Mouse (Mus musculus) liver, embryonic 16.5 days (tissue): ENCODE measurements at regions not wholly inside any gene's neighbourhood (a gene's known extent, or its start where the extent isn't known, plus 50 kb on each side); places are given as distances from the start of the nearest gene placed in this dataset.

Experiments
- ATAC-seq: fragments of 200-750 bp; cut with Nextera tagmentation; 2 replicates; pipeline ENCODE4 v1.8.0; 2017; ENCODE audit warnings: low read depth, mild to moderate bottlenecking, moderate number of reproducible peaks, moderate library complexity
- H3K27ac ChIP-seq: fragments of 300-500 bp; sonication (generic); 2 replicates; pipeline ENCODE4 v1.5.1; 2014; ENCODE audit warnings: mild to moderate bottlenecking, low read length
- H3K27me3 ChIP-seq: fragments of 300-500 bp; sonication (generic); 2 replicates; pipeline ENCODE4 v1.6.1; 2014; ENCODE audit warnings: low read depth, low read length, mixed read lengths; ENCODE audit not compliant: control insufficient read depth, insufficient read depth
- H3K36me3 ChIP-seq: fragments of 300-500 bp; sonication (generic); 2 replicates; pipeline ENCODE4 v1.6.1; 2014; ENCODE audit warnings: mild to moderate bottlenecking; ENCODE audit not compliant: control insufficient read depth, insufficient read depth
- H3K4me1 ChIP-seq: fragments of 300-500 bp; sonication (generic); 2 replicates; pipeline ENCODE4 v1.6.1; 2014; ENCODE audit warnings: low read depth, low read length, mixed read lengths; ENCODE audit not compliant: control insufficient read depth
- H3K4me2 ChIP-seq: fragments of 300-500 bp; sonication (generic); 2 replicates; pipeline ENCODE4 v1.6.1; 2014; ENCODE audit warnings: low read depth, low read length, mixed read lengths
- H3K4me3 ChIP-seq: fragments of 300-500 bp; sonication (generic); 2 replicates; pipeline ENCODE4 v1.5.1; 2014; ENCODE audit warnings: low read depth, mild to moderate bottlenecking, low read length
- H3K9ac ChIP-seq: fragments of 300-500 bp; sonication (generic); 2 replicates; pipeline ENCODE4 v1.6.1; 2014; ENCODE audit warnings: low read depth, low read length
- H3K9me3 ChIP-seq: fragments of 300-500 bp; sonication (generic); replicated peaks from 2 replicates; pipeline ENCODE4 v1.6.1; 2016; ENCODE audit warnings: low read length; ENCODE audit not compliant: control insufficient read depth
- WGBS: fragments of 180-500 bp; shearing (Covaris S2); extraction: QIAGEN DNeasy Blood & Tissue Kit; methylation state at CpG from one replicate; pipeline ENCODE4 v1.1.7; 2014; ENCODE audit not compliant: insufficient replicate concordance; 5-methylcytosine and 5-hydroxymethylcytosine counted together

GRCm38 (mm10) chr6:93190986-93191385, 247.7 kb upstream of the Adamts9 start:
- Histone ChIP-seq H3K4me3 (no peak overlapping the region), H3K27me3 (no peaks in the 10 kb centered on the region), H3K4me1 (no peaks in the 10 kb centered on the region), H3K36me3 (no peaks in the 10 kb centered on the region), H3K27ac (no peak overlapping the region), H3K9me3 (no peaks in the 10 kb centered on the region), H3K4me2 (no peak overlapping the region), H3K9ac (no peak overlapping the region)
- 66% methylated on average over 2 of the region's 2 CpGs for WGBS
- no peak for ATAC-seq

DNA sequence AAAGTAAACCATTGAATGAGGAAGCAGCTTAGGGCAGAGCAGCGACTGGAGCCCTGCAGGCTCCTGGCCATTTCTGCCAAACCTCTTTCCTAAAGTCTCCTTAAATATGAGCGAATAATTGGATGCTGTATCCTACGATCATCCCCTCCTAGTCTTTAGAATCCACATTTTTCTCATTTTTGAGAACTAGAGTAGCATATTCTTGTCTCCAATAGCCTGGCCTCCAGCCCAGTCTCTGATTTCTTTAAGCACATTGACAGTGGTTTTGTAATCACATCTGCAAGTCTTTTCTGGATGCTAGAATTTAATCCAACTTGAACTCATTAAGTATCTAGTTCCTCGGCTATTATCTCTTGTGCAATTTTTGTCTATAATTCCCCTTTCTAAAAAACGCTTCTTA, 225.2 kb upstream of the Adamts9 start:
- H3K4me2 ChIP-seq = no peak overlapping the region
- no peak overlapping the region for H3K4me3 ChIP-seq
- H3K27me3 ChIP-seq = no peaks in the 10 kb centered on the region
- WGBS = 44% methylated on average over 5 of the region's 5 CpGs
- no peaks in the 10 kb centered on the region for H3K9me3 ChIP-seq
- H3K4me1 ChIP-seq = no peaks in the 10 kb centered on the region
- no peaks in the 10 kb centered on the region for H3K36me3 ChIP-seq
- H3K9ac ChIP-seq = no peak overlapping the region
- no peak for ATAC-seq
- H3K27ac ChIP-seq = no peak overlapping the region

GRCm38 (mm10) chr6:93167281-93167680, 224.0 kb upstream of the Adamts9 start:
- Histone ChIP-seq H3K9ac (no peak overlapping the region), H3K4me3 (no peak overlapping the region), H3K27ac (no peak overlapping the region), H3K9me3 (no peaks in the 10 kb centered on the region), H3K4me1 (no peaks in the 10 kb centered on the region), H3K4me2 (no peak overlapping the region), H3K27me3 (no peaks in the 10 kb centered on the region), H3K36me3 (no peaks in the 10 kb centered on the region)
- WGBS = 24% methylated on average over 7 of the region's 7 CpGs
- no peak for ATAC-seq

- 34% methylated on average over 4 of the region's 4 CpGs for WGBS
- Histone ChIP-seq H3K36me3 (no peaks in the 10 kb centered on the region), H3K9ac (no peak overlapping the region), H3K4me2 (no peak overlapping the region), H3K4me1 (no peaks in the 10 kb centered on the region), H3K27ac (no peak overlapping the region), H3K27me3 (no peaks in the 10 kb centered on the region), H3K9me3 (no peaks in the 10 kb centered on the region), H3K4me3 (no peak overlapping the region)
- ATAC-seq = no peak
Measured at GRCm38 (mm10) chr6:93165942-93166341, 222.7 kb upstream of the Adamts9 start.

DNA sequence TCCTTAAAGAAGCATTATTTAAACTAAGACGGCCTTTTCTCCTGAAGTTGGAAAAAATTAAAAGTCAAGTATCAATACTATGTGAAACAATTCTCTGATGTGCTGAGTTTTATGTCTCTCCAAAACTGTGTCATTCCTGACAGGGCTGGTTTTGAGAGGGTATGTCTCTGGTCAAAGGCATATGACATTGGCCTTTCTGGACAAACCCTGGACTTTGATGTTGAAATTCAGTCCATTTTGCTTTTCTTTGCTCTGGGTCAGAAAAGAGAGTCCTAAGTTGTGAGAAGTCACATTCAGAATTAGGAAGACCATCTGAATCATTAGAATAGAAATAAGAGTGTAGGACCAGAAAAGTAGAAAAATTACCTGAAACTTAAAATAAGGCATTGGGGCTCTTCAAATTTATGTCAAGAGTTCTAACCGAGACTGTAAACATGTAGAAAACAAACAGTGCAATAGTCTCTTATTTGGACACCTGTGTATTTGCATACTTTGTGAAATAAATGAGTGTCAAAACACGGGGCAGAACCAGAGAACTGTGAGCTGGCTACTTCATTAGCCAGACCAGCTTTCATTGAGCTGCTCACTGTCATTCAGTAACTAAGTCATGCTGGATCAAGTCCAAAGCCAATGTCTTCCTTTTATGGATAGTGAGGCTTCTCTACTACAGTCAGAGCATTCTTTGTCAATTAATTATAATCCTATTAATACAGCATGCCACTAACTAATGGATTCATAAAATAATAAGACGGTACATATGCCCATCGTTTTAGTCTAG, 209.3 kb upstream of the Adamts9 start:
- Histone ChIP-seq H3K4me3 (no peak overlapping the region), H3K9ac (no peak overlapping the region), H3K27me3 (no peaks in the 10 kb centered on the region), H3K4me2 (no peak overlapping the region), H3K4me1 (no peaks in the 10 kb centered on the region), H3K27ac (no peak overlapping the region), H3K9me3 (no peaks in the 10 kb centered on the region), H3K36me3 (no peaks in the 10 kb centered on the region)
- 65% methylated on average over 5 of the region's 5 CpGs for WGBS
- no peak for ATAC-seq

- no peaks in the 10 kb centered on the region for H3K4me1 ChIP-seq
- no peak overlapping the region for H3K27ac ChIP-seq
- no peak overlapping the region for H3K4me2 ChIP-seq
- H3K9me3 ChIP-seq = no peaks in the 10 kb centered on the region
- H3K36me3 ChIP-seq = no peaks in the 10 kb centered on the region
- H3K27me3 ChIP-seq = no peaks in the 10 kb centered on the region
- no peak overlapping the region for H3K9ac ChIP-seq
- WGBS = 40% methylated on average over 2 of the region's 2 CpGs
- H3K4me3 ChIP-seq = no peak overlapping the region
- no peak for ATAC-seq
Measured at GRCm38 (mm10) chr6:93150531-93150930, 207.2 kb upstream of the Adamts9 start.

DNA sequence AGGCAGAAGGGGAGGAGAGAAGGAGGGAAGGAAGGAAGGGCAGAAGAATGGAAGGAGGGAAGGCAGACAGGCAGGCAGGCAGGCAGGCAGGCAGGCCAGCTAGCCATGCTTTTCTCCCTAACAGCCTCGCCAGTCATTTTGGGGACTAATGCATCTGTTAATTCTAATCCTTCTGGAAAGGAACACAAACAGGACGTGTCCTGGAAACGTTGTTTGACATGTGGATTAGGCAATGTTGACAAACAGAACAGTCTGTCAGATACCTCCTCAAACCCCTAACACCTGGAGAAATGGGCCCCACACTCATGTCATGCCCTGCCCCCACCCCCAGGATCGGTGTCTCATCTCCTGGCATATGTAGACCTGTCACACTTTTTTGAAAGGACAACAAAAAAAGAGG, 206.7 kb upstream of the Adamts9 start:
- ATAC-seq = no peak
- H3K27ac ChIP-seq = no peak overlapping the region
- no peaks in the 10 kb centered on the region for H3K27me3 ChIP-seq
- no peaks in the 10 kb centered on the region for H3K4me1 ChIP-seq
- no peak overlapping the region for H3K9ac ChIP-seq
- H3K36me3 ChIP-seq = no peaks in the 10 kb centered on the region
- H3K9me3 ChIP-seq = no peaks in the 10 kb centered on the region
- 26% methylated on average over 4 of the region's 4 CpGs for WGBS
- no peak overlapping the region for H3K4me2 ChIP-seq
- no peak overlapping the region for H3K4me3 ChIP-seq

DNA sequence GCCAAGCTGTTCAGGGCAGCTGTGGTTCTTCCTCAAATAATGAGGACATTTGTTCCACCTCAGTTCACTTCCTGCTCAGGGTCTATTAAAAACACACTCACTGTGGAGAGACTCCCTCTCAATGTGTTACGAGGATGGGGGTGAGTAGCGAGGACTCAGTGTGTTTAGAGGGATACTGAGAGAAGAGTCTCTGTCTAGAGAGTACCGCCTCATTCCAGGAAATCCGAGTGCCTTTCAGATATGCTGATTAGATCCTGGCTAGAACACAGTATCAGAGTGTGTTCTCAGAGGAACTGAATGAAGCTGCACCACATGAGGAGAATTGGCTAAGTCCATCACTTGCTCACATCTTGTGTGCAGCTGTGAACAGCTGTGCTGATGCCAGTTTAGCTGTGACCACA, 197.0 kb upstream of the Adamts9 start:
- WGBS = 44% methylated on average over 4 of the region's 4 CpGs

DNA sequence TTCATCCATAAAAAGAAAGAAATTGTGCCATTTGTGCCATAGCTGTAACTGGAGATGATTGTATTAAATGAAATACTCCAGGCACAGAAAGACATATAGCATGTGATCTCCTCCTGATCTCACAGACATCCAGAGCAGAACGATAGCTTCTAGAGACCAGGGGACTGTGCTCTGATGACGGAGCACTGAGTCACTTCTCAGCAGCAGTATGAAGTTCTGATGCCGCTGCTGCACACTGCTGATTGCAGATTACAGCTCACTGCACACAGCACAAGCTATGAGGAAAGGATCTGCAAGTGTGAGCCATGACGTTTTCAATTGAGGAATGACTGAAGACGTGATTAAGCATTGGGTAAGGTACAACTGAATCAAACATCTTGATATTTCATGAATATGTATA, 190.6 kb upstream of the Adamts9 start:
- WGBS = 66% methylated on average over 5 of the region's 5 CpGs
- Histone ChIP-seq H3K4me2 (no peak overlapping the region), H3K4me3 (no peak overlapping the region), H3K9me3 (no peaks in the 10 kb centered on the region), H3K27ac (no peak overlapping the region), H3K4me1 (no peaks in the 10 kb centered on the region), H3K27me3 (no peaks in the 10 kb centered on the region), H3K9ac (no peak overlapping the region), H3K36me3 (no peaks in the 10 kb centered on the region)
- no peak for ATAC-seq

More for the DNA sequence above, 197.0 kb upstream of the Adamts9 start:
- no peak overlapping the region for H3K4me2 ChIP-seq
- H3K36me3 ChIP-seq = no peaks in the 10 kb centered on the region
- no peaks in the 10 kb centered on the region for H3K4me1 ChIP-seq
- ATAC-seq = no peak
- H3K27ac ChIP-seq = no peak overlapping the region
- no peaks in the 10 kb centered on the region for H3K27me3 ChIP-seq
- H3K9me3 ChIP-seq = no peaks in the 10 kb centered on the region
- no peak overlapping the region for H3K4me3 ChIP-seq
- no peak overlapping the region for H3K9ac ChIP-seq
